Mouse (Mus musculus): ENCODE results near the gene Vmn2r99. TPM values are rescaled to one million over a fixed set of nuclear protein-coding genes. Genes with fewer than 3 reads are reported as not detected.

Vmn2r99 gene
- polyA plus RNA-seq (2012; rRNA removed) = not detected in 2 replicates

DNA sequence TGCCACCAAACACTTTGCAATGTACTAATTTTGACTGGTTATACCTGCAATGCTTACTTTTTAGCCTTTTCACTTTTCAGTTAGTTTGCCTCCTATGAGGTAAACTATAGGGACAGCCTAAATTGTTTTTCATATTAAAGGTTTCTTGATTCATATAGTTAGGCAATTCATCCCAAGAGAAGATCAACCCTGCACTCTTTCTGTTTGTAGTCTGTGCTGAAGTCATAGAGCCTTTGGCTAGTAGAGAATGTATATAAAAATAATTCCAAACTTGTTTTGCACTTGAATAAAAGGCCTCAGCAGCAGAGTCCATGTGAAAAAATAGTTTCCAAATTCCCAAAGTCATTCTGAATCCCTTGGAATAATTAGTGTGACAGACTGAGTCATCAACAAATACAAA, at the start of gene Vmn2r99:
TSS of gene Vmn2r99 (plus strand) at position 301 of the 400 bp plus-strand sequence.
- DNase-seq (ENCODE audit: low spot score) = no peak

DNA sequence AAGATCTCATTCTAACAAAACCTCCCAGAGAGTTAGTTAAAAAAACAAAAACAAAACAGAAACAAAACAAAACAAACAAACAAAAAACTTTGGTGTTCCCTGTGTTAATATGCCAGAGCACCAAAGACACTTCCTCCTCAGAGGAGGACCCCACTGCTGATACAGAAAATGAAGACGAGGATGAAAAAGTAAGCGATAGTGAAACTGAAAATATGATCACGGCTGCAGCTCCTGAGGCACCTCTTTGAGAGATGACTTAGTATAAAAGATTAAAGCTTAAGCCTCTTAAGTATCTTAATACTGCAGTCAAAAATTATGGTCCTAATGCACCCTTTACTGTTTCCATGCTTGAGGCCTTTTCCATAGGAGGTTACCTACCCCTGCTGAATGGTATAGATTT, 75.9 kb downstream of the Vmn2r99 start:
- DNase-seq (ENCODE audit: low spot score) = no peak

DNA sequence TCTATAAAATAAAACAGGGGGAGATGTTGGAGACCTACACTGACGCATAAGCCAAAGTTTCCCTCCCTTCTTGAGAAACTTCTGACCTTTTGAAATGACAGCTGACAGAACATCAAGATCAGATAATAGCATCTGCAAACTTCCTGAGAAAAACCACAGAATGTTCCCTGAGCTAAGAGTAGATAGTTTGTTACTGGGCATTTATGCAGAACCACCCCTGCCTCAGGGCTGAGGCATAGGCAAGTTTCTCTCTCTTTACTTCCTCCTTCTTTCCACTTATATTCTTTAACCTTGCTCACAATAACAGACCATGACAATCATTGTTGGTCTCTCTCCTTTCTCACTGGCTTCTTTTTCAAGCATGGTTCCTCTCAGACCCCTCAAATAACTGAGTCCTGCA, 83.2 kb downstream of the Vmn2r99 start:
- DNase-seq (ENCODE audit: low spot score) = no peak

Other genes with a start within 250 kb of the Vmn2r99 start
- gene Vmn2r100, start 142.8 kb downstream of the Vmn2r99 start, polyA plus RNA-seq (2012; rRNA removed) = not detected in 2 replicates
- not detected in 2 replicates for gene Vmn2r101, start 215.3 kb downstream of the Vmn2r99 start, polyA plus RNA-seq (2012; rRNA removed)

All from urinary bladder, adult 2 months (tissue).